Mouse (Mus musculus) limb, embryonic 15.5 days (tissue): ENCODE measurements around the gene Ing2. TPM values are rescaled to one million over a fixed set of nuclear protein-coding genes. Genes with fewer than 3 reads are reported as not detected.

Experiments
- ATAC-seq: fragments of 200-750 bp; cut with Nextera tagmentation; 2 replicates; pipeline ENCODE4 v1.8.0; 2017; ENCODE audit warnings: low read depth, moderate TSS enrichment; ENCODE audit not compliant: insufficient number of reproducible peaks, low FRiP score, low TSS enrichment
- H3K27ac ChIP-seq: fragments of 300-500 bp; sonication (generic); 2 replicates; pipeline ENCODE4 v1.5.1; 2015; ENCODE audit warnings: moderate library complexity, mild to moderate bottlenecking, inconsistent platforms
- H3K27me3 ChIP-seq: fragments of 300-500 bp; sonication (generic); 2 replicates; pipeline ENCODE4 v1.6.1; 2015; ENCODE audit warnings: inconsistent platforms
- H3K36me3 ChIP-seq: fragments of 300-500 bp; sonication (generic); 2 replicates; pipeline ENCODE4 v1.6.1; 2015; ENCODE audit warnings: inconsistent platforms
- H3K4me1 ChIP-seq: fragments of 300-500 bp; sonication (generic); 2 replicates; pipeline ENCODE4 v1.6.1; 2015; ENCODE audit warnings: inconsistent platforms
- H3K4me2 ChIP-seq: fragments of 300-500 bp; sonication (generic); 2 replicates; pipeline ENCODE4 v1.6.1; 2015; ENCODE audit warnings: mild to moderate bottlenecking, inconsistent platforms
- H3K4me3 ChIP-seq: fragments of 300-500 bp; sonication (generic); 2 replicates; pipeline ENCODE4 v1.5.1; 2015; ENCODE audit warnings: mild to moderate bottlenecking, inconsistent platforms
- H3K9ac ChIP-seq: fragments of 300-500 bp; sonication (generic); 2 replicates; pipeline ENCODE4 v1.6.1; 2015; ENCODE audit warnings: inconsistent platforms
- H3K9me3 ChIP-seq: fragments of 300-500 bp; sonication (generic); 2 replicates; pipeline ENCODE4 v1.6.1; 2016; ENCODE audit warnings: inconsistent platforms
- WGBS: fragments of 180-500 bp; shearing (Covaris S2); methylation state at CpG from one replicate; pipeline ENCODE4 v1.1.7; 2015; 5-methylcytosine and 5-hydroxymethylcytosine counted together
- polyA plus RNA-seq: library from polyadenylated mRNA; unstranded; fragments of >200 nt; fragmentation: Nextera tagmentation; extraction: Ambion mirVana; gene quantifications from 2 replicates; pipeline ENCODE4 v1.2.1, GENCODE M21; 2015

Gene Ing2
- polyA plus RNA-seq, 1 experiment from 2014 or later = 10.1 TPM

GRCm38 (mm10) chr8:47691831-47692230 lies 16.5 kb upstream of the Ing2 start:
- no peak for ATAC-seq

GRCm38 (mm10) chr8:47691303-47691702 lies 15.9 kb upstream of the Ing2 start:
- no peak overlapping the region for H3K4me2 ChIP-seq
- ATAC-seq = no peak
- no peaks in the 10 kb centered on the region for H3K27me3 ChIP-seq
- WGBS = 61% methylated on average over 7 of the region's 7 CpGs
- no peak overlapping the region for H3K27ac ChIP-seq
- H3K4me3 ChIP-seq = no peak overlapping the region
- H3K9me3 ChIP-seq = no peaks in the 10 kb centered on the region
- H3K36me3 ChIP-seq = no peaks in the 10 kb centered on the region
- no peak overlapping the region for H3K9ac ChIP-seq
- 0 out of 2 replicates have a peak, but pooled peaks cover 4% of the 10 kb centered on the region for H3K4me1 ChIP-seq

More at GRCm38 (mm10) chr8:47691831-47692230, 16.5 kb upstream of the Ing2 start:
- Histone ChIP-seq H3K4me3 (no peak overlapping the region), H3K27me3 (no peaks in the 10 kb centered on the region), H3K4me2 (no peak overlapping the region), H3K36me3 (no peaks in the 10 kb centered on the region), H3K4me1 (0 out of 2 replicates have a peak, but pooled peaks cover 4% of the 10 kb centered on the region), H3K27ac (no peak overlapping the region), H3K9ac (no peak overlapping the region), H3K9me3 (no peaks in the 10 kb centered on the region)
- WGBS = 80% methylated on average over 9 of the region's 10 CpGs

- Histone ChIP-seq H3K4me2 (peak overlapping the region; percentile 41), H3K36me3 (no peaks in the 10 kb centered on the region), H3K27me3 (no peaks in the 10 kb centered on the region), H3K9me3 (no peaks in the 10 kb centered on the region), H3K4me3 (peak overlapping the region; percentile 24), H3K4me1 (0 out of 2 replicates have a peak, but pooled peaks cover 4% of the 10 kb centered on the region), H3K9ac (no peak overlapping the region), H3K27ac (no peak overlapping the region)
- 9% methylated on average over 16 of the region's 16 CpGs for WGBS
- ATAC-seq = no peak
Observed at GRCm38 (mm10) chr8:47690674-47691078, 15.3 kb upstream of the Ing2 start.

- Histone ChIP-seq H3K4me2 (no peak overlapping the region), H3K9ac (no peak overlapping the region), H3K27me3 (no peaks in the 10 kb centered on the region), H3K4me1 (0 out of 2 replicates have a peak, but pooled peaks cover 4% of the 10 kb centered on the region), H3K4me3 (no peak overlapping the region), H3K27ac (no peak overlapping the region), H3K9me3 (no peaks in the 10 kb centered on the region), H3K36me3 (no peaks in the 10 kb centered on the region)
- 65% methylated on average over 12 of the region's 12 CpGs for WGBS
- ATAC-seq = no peak
Observed at GRCm38 (mm10) chr8:47689704-47690326, 14.5 kb upstream of the Ing2 start.

DNA sequence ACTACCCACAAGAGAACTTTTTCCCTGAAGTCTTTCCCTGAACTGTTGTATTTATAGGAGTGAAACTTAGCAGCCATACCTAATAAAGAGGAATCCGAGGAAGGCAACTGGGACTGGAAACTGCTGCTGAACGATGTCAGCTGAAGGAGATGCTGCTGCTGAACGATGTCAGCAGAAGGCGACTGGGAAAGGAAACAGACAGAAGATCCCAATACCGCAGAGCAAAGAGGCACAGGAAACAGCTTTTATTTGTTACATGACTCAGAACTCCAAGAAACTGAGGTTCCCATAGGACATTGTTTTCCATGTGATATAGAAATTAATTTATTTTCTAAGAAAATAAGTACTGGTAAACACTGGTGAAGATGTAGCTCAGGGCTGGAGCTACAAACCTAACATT lies 9.1 kb upstream of the Ing2 start:
- no peaks in the 10 kb centered on the region for H3K9me3 ChIP-seq
- no peaks in the 10 kb centered on the region for H3K27me3 ChIP-seq
- no peak for ATAC-seq
- no peak overlapping the region for H3K9ac ChIP-seq
- H3K36me3 ChIP-seq = peaks cover 3% of the 10 kb centered on the region; the same call in 1 of the 2 replicates
- no peak overlapping the region for H3K4me2 ChIP-seq
- no peaks in the 10 kb centered on the region for H3K4me1 ChIP-seq
- H3K27ac ChIP-seq = no peak overlapping the region
- no peak overlapping the region for H3K4me3 ChIP-seq
- 42% methylated on average over 5 of the region's 5 CpGs for WGBS

DNA sequence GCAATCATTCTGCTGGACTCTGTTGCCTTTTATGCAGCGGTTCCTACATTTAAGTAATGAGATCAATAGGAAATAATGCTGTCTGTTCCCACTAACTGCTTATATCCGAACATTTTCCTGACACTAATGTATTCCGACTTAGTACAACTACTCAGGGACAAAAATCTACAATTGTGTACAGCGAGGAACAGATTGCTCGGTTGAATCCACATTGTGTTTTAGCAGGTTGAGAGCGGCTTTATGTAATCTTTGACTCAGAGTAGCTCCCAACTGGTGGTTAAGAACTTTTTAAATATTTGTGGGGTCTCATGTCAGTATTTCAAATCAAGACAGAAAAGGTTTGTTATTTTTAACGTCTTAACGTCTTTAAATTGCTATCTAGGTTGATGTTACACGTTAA lies 8.6 kb upstream of the Ing2 start:
- WGBS = 82% methylated on average over 9 of the region's 9 CpGs
- peaks cover 3% of the 10 kb centered on the region; the same call in 1 of the 2 replicates for H3K36me3 ChIP-seq

DNA sequence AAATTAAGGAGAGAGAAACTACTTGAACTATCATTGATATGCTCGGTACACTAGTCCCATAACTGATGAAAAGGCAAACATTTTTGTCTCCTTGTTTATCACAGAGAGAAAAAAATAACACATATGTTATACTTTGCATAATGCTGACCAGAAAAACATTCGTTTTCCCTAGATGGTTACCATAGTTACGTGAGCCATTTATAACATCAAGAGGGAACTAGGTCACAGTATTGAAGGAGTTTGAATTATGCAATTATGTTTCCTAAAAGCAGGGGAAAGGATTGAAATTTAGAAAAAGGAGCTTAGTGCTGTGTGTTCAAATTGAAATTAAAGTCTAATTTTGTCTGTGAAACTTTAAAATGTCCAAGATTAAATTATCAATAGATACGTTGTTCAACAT lies 5.0 kb upstream of the Ing2 start:
- no peak overlapping the region for H3K9ac ChIP-seq
- H3K27ac ChIP-seq = no peak overlapping the region
- H3K4me3 ChIP-seq = no peak overlapping the region
- no peak for ATAC-seq
- H3K27me3 ChIP-seq = no peaks in the 10 kb centered on the region
- no peaks in the 10 kb centered on the region for H3K9me3 ChIP-seq
- 85% methylated on average over 4 of the region's 4 CpGs for WGBS
- H3K4me1 ChIP-seq = 0 out of 2 replicates have a peak, but pooled peaks cover 3% of the 10 kb centered on the region
- peaks cover 3% of the 10 kb centered on the region; the same call in 1 of the 2 replicates for H3K36me3 ChIP-seq
- H3K4me2 ChIP-seq = no peak overlapping the region

More for the DNA sequence above, 8.6 kb upstream of the Ing2 start:
- Histone ChIP-seq H3K27ac (no peak overlapping the region), H3K9ac (no peak overlapping the region), H3K4me1 (no peaks in the 10 kb centered on the region), H3K9me3 (no peaks in the 10 kb centered on the region), H3K4me2 (no peak overlapping the region), H3K4me3 (no peak overlapping the region), H3K27me3 (no peaks in the 10 kb centered on the region)
- ATAC-seq = no peak

DNA sequence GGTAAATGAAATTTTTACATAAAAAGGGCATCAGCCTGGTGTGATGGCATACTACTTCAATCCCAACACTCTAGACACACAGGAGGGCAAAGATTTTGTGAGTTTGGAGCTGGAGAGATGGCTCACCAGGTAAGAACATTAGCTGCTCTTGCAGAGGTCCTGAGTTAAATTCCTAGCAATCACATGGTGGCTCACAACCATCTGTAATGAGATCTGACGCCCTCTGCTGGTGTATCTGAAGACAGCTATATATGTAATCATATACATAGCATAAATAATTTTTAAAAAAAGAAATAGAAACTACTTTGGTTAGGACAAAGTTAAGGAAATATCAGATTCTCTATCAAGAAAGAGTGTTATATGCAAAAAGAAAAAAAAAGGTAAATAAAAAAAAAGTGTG lies 4.2 kb upstream of the Ing2 start:
- no peak for ATAC-seq
- Histone ChIP-seq H3K4me1 (0 out of 2 replicates have a peak, but pooled peaks cover 3% of the 10 kb centered on the region), H3K36me3 (peaks cover 3% of the 10 kb centered on the region; the same call in 1 of the 2 replicates), H3K9me3 (no peaks in the 10 kb centered on the region), H3K27me3 (no peaks in the 10 kb centered on the region), H3K4me3 (no peak overlapping the region), H3K9ac (no peak overlapping the region), H3K4me2 (no peak overlapping the region), H3K27ac (no peak overlapping the region)
- 83% methylated on average over 1 of the region's 1 CpGs for WGBS

- Histone ChIP-seq H3K36me3 (no peaks in the 10 kb centered on the region), H3K9me3 (no peaks in the 10 kb centered on the region), H3K9ac (no peak overlapping the region), H3K27ac (no peak overlapping the region), H3K4me2 (peak overlapping the region; percentile 67), H3K4me1 (0 out of 2 replicates have a peak, but pooled peaks cover 3% of the 10 kb centered on the region), H3K4me3 (peak overlapping the region; percentile 98; the same call in 1 of the 2 replicates), H3K27me3 (no peaks in the 10 kb centered on the region)
- no peak for ATAC-seq
- WGBS = 46% methylated on average over 2 of the region's 2 CpGs
Observed at GRCm38 (mm10) chr8:47676631-47677030, 1.3 kb upstream of the Ing2 start.

- WGBS = 2% methylated on average over 15 of the region's 15 CpGs
- H3K9ac ChIP-seq = peak overlapping the region; percentile 26
- H3K4me2 ChIP-seq = peak overlapping the region; percentile 67
- no peaks in the 10 kb centered on the region for H3K36me3 ChIP-seq
- H3K4me1 ChIP-seq = 0 out of 2 replicates have a peak, but pooled peaks cover 3% of the 10 kb centered on the region
- no peaks in the 10 kb centered on the region for H3K27me3 ChIP-seq
- no peak for ATAC-seq
- H3K9me3 ChIP-seq = no peaks in the 10 kb centered on the region
- H3K4me3 ChIP-seq = peak overlapping the region; percentile 98
- peak overlapping the region; percentile 97 for H3K27ac ChIP-seq
Observed at GRCm38 (mm10) chr8:47676224-47676623, 868 bp upstream of the Ing2 start.

GRCm38 (mm10) chr8:47675786-47676185 lies 430 bp upstream of the Ing2 start:
- no peak; the same call in 1 of the 2 replicates for ATAC-seq
- WGBS = under 1% methylated on average over 20 of the region's 20 CpGs
- Histone ChIP-seq H3K27me3 (no peaks in the 10 kb centered on the region), H3K9ac (peak overlapping the region; percentile 79), H3K4me3 (peak overlapping the region; percentile 98), H3K4me1 (0 out of 2 replicates have a peak, but pooled peaks cover 3% of the 10 kb centered on the region), H3K4me2 (peak overlapping the region; percentile 67), H3K36me3 (no peaks in the 10 kb centered on the region), H3K27ac (peak overlapping the region; percentile 97), H3K9me3 (no peaks in the 10 kb centered on the region)

DNA sequence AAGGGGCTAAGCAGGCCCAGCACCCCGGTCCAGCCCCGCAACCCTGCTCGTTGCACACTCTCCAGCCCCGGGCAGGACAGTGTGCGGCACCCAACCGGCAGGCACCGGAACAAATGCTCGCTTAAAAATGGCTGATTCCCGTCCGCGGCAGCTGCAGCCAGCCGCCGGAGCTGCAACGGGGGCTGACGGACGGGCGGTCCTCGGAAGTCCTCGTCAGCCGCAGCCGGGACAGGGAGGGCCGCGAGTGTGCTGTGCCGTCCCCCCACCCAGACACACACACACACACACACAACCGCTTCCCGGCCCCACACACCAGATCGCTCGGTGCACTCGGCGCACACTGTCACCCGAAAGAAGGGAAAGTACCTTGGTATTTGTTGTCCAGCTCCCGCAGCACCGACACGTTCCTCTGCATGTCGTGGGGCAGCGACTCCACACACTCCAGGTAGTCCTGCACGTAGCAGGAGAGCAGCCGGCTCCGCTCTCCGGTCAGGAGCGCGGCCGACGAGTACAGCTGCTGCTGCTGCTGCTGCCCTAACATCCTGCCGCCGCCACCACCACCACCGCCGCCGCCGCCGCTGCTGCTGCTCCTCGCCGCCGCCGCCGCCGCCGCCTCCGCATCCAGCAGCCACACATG lies 1.1 kb downstream of the Ing2 start:
- no peaks in the 10 kb centered on the region for H3K36me3 ChIP-seq
- no peaks in the 10 kb centered on the region for H3K9me3 ChIP-seq
- H3K27ac ChIP-seq = peak overlapping the region; percentile 95
- whole genome bisulfite sequencing = under 1% methylated on average over 44 of the region's 59 CpGs
- H3K4me3 ChIP-seq = peak overlapping the region; percentile 98
- no peak for ATAC-seq
- peak overlapping the region; percentile 73 for H3K4me2 ChIP-seq
- peak overlapping the region; percentile 75 for H3K9ac ChIP-seq
- H3K27me3 ChIP-seq = no peaks in the 10 kb centered on the region
- H3K4me1 ChIP-seq = 0 out of 2 replicates have a peak, but pooled peaks cover 3% of the 10 kb centered on the region
